In genomic region chr2:39399523-39399922, GRCm38 (mm10) we compare ENCODE assay signal across 18 mouse cellular contexts.
A peak's percentile ranks its signal among the peaks of the same experiment; 100 is the strongest.
DNase-seq lines count a peak whose midpoint lies in the region; ATAC-seq and TF ChIP-seq lines count a peak whose summit lies in the region.
"Had no signal": no experiment of that assay in that cellular context is flagged by ENCODE, and none has a peak within 500 bp of the region (broad histone marks: within the 10 kb centered on the region; RNA-seq: fewer than 3 reads in every experiment).

No protein-coding gene starts in this region.

- intact Hi-C loops in left cerebral cortex, postnatal 4 days (cut with DNase I) = no loop called here
- intact Hi-C loops in left cerebral cortex, postnatal 10 days (cut with DNase I) = no loop called here

- no peaks in the 10 kb centered on the region for H3K36me3 ChIP-seq in ES-Bruce4 (ENCODE audit: control insufficient read depth, insufficient read depth, low read length, poor library complexity, severe bottlenecking)
- H3K36me3 ChIP-seq in embryonic facial prominence, embryonic 12.5 days = no peaks in the 10 kb centered on the region
- H3K36me3 ChIP-seq: heart, embryonic 13.5 days; liver, embryonic 13.5 days; midbrain, embryonic 13.5 days; stomach, embryonic 15.5 days had no signal

- no peaks in the 10 kb centered on the region for H3K27me3 ChIP-seq in ES-Bruce4 (ENCODE audit: control insufficient read depth, insufficient read depth, low read length, poor library complexity, severe bottlenecking)
- H3K27me3 ChIP-seq in embryonic facial prominence, embryonic 12.5 days = no peaks in the 10 kb centered on the region
- H3K27me3 ChIP-seq: heart, embryonic 13.5 days; liver, embryonic 13.5 days; midbrain, embryonic 13.5 days; stomach, embryonic 15.5 days had no signal

- ATAC-seq in embryonic facial prominence, embryonic 12.5 days (ENCODE audit: insufficient number of reproducible peaks, insufficient read depth, low FRiP score, low TSS enrichment) = 0 out of 2 replicates have a peak, but pooled peaks have one; percentile 15
- no peak for ATAC-seq in megakaryocyte-erythroid progenitor cell, adult 5-6 weeks (replicated peaks; ENCODE audit: low FRiP score, low TSS enrichment, poor library complexity, severe bottlenecking)
- ATAC-seq: intestine, embryonic 16.5 days; midbrain, embryonic 13.5 days had no signal

- no peak overlapping the region for H3K9ac ChIP-seq in ES-Bruce4 (ENCODE audit: low read depth, poor library complexity, severe bottlenecking)
- H3K9ac ChIP-seq in embryonic facial prominence, embryonic 12.5 days = no peak overlapping the region
- H3K9ac ChIP-seq: heart, embryonic 13.5 days; liver, embryonic 13.5 days; midbrain, embryonic 13.5 days; stomach, embryonic 15.5 days had no signal

- no peak overlapping the region for H3K4me2 ChIP-seq in embryonic facial prominence, embryonic 12.5 days (replicated peaks)
- H3K4me2 ChIP-seq: heart, embryonic 13.5 days; liver, embryonic 13.5 days; midbrain, embryonic 13.5 days; stomach, embryonic 15.5 days had no signal

- TF ChIP-seq CTCF in ES-Bruce4 (IDR thresholded peaks at IDR 0.05; ENCODE audit: low read depth, low read length) = peak; percentile 46

- no peak for TF ChIP-seq POLR2A in ES-Bruce4 (IDR thresholded peaks at IDR 0.05; ENCODE audit: insufficient read depth, low read length)

- 71% methylated on average over 2 of the region's 2 CpGs for WGBS in embryonic facial prominence, embryonic 12.5 days

- no peaks in the 10 kb centered on the region for H3K4me1 ChIP-seq in ES-Bruce4 (ENCODE audit: control insufficient read depth, insufficient read depth, low read length)
- H3K4me1 ChIP-seq in embryonic facial prominence, embryonic 12.5 days = no peaks in the 10 kb centered on the region
- H3K4me1 ChIP-seq: heart, embryonic 13.5 days; liver, embryonic 13.5 days; midbrain, embryonic 13.5 days; stomach, embryonic 15.5 days had no signal

- peak; percentile 11 for DNase-seq in embryo, embryonic 11 days
- no peak for DNase-seq in embryo, embryonic 9.5 days (ENCODE audit: extremely low spot score)
- DNase-seq in left cerebral cortex, postnatal 4 days = peak; percentile 66
- no peak for DNase-seq in left cerebral cortex, postnatal 10 days (ENCODE audit: extremely low spot score in 1 of 2, low spot score in 2 of 2)
- DNase-seq in ovary, adult 18-20 months (ENCODE audit: low spot score) = no peak
- DNase-seq: adrenal gland, postnatal 10 days; cerebellum, postnatal 36 days; gastrocnemius, postnatal 36 days; liver, embryonic 13.5 days; lung, postnatal 4 days; thymus, postnatal 25 days had no signal

- H3K27ac ChIP-seq in ES-Bruce4 (ENCODE audit: insufficient read depth, low read length) = no peak overlapping the region
- H3K27ac ChIP-seq in embryonic facial prominence, embryonic 12.5 days = no peak overlapping the region
- H3K27ac ChIP-seq: heart, embryonic 13.5 days; liver, embryonic 13.5 days; midbrain, embryonic 13.5 days; stomach, embryonic 15.5 days had no signal

- H3K4me3 ChIP-seq in ES-Bruce4 (ENCODE audit: low read depth, low read length) = no peak overlapping the region
- H3K4me3 ChIP-seq in embryonic facial prominence, embryonic 12.5 days = no peak overlapping the region
- H3K4me3 ChIP-seq: heart, embryonic 13.5 days; liver, embryonic 13.5 days; midbrain, embryonic 13.5 days; stomach, embryonic 15.5 days had no signal

- no peaks in the 10 kb centered on the region for H3K9me3 ChIP-seq in ES-Bruce4 (replicated peaks; ENCODE audit: control insufficient read depth, insufficient read depth, low read length, poor library complexity, severe bottlenecking)
- no peaks in the 10 kb centered on the region for H3K9me3 ChIP-seq in embryonic facial prominence, embryonic 12.5 days
- H3K9me3 ChIP-seq: heart, embryonic 13.5 days; liver, embryonic 13.5 days; midbrain, embryonic 13.5 days; stomach, embryonic 15.5 days had no signal

- TF ChIP-seq EP300 in ES-Bruce4 (IDR thresholded peaks at IDR 0.05; ENCODE audit: insufficient read depth, low read depth, low read length) = no peak

Comparison
In these comparisons a context has a peak if more than half of its experiments do, and no peak if none do; other contexts are left out.
1. DNase-seq: peak in embryo, embryonic 11 days (single experiment) and left cerebral cortex, postnatal 4 days (single experiment); none in embryo, embryonic 9.5 days (single experiment), left cerebral cortex, postnatal 10 days (0 of 2) and ovary, adult 18-20 months (single experiment).